Mouse (Mus musculus): ENCODE measurements around the gene Piezo1. TPM values are rescaled to one million over a fixed set of nuclear protein-coding genes. Genes with fewer than 3 reads are reported as not detected.
A peak's percentile ranks its signal among the peaks of the same experiment; 100 is the strongest.

The Piezo1 gene
- polyA plus RNA-seq (2014; fragmentation: Nextera tagmentation; extraction: Ambion mirVana), result 29.7 and 45.8 TPM in 2 replicates

- H3K4me2 ChIP-seq, result peak within 1 kb of the TSS; percentile 85
- H3K27ac ChIP-seq (ENCODE audit: low read depth, low read length), result peak within 1 kb of the TSS; percentile 89
- no peaks in the 10 kb centered on the region for H3K27me3 ChIP-seq (replicated peaks; ENCODE audit: control insufficient read depth, insufficient read depth, low read length)
- peak; percentile 96 for DNase-seq (ENCODE audit: low spot score)
- H3K9me3 ChIP-seq (ENCODE audit: control insufficient read depth, low read length), result no peaks in the 10 kb centered on the region
- no peaks in the 10 kb centered on the region for H3K36me3 ChIP-seq (ENCODE audit: control insufficient read depth, insufficient read depth, low read length)
- peak; percentile 81 for ATAC-seq (replicated peaks; ENCODE audit: low FRiP score)
- H3K4me1 ChIP-seq (replicated peaks; ENCODE audit: control insufficient read depth, insufficient read depth, low read length), result peaks cover 42% of the 10 kb centered on the region
- peak within 1 kb of the TSS; percentile 95 for H3K9ac ChIP-seq (ENCODE audit: low read depth, low read length)
- peak within 1 kb of the TSS; percentile 85 for H3K4me3 ChIP-seq (ENCODE audit: low read depth, low read length)
- whole genome bisulfite sequencing, result 10% methylated on average over 55 of the region's 56 CpGs
Observed at GRCm38 (mm10) chr8:122551265-122552051, at the start of gene Piezo1. TSS of gene Piezo1 (minus strand) at chr8:122551329.

- H3K27ac ChIP-seq (ENCODE audit: low read depth, low read length), result no peak overlapping the region
- H3K9me3 ChIP-seq (ENCODE audit: control insufficient read depth, low read length), result no peaks in the 10 kb centered on the region
- DNase-seq (ENCODE audit: low spot score), result no peak
- no peaks in the 10 kb centered on the region for H3K27me3 ChIP-seq (replicated peaks; ENCODE audit: control insufficient read depth, insufficient read depth, low read length)
- no peak overlapping the region for H3K4me2 ChIP-seq
- 92% methylated on average over 9 of the region's 9 CpGs for WGBS
- no peaks in the 10 kb centered on the region for H3K36me3 ChIP-seq (ENCODE audit: control insufficient read depth, insufficient read depth, low read length)
- no peaks in the 10 kb centered on the region for H3K4me1 ChIP-seq (replicated peaks; ENCODE audit: control insufficient read depth, insufficient read depth, low read length)
- H3K9ac ChIP-seq (ENCODE audit: low read depth, low read length), result no peak overlapping the region
- no peak for ATAC-seq (replicated peaks; ENCODE audit: low FRiP score)
- H3K4me3 ChIP-seq (ENCODE audit: low read depth, low read length), result no peak overlapping the region
Observed at GRCm38 (mm10) chr8:122600666-122601065, 49.5 kb upstream of the Piezo1 start.

- Histone ChIP-seq H3K4me1 (replicated peaks; ENCODE audit: control insufficient read depth, insufficient read depth, low read length) (peaks cover 15% of the 10 kb centered on the region), H3K9ac (ENCODE audit: low read depth, low read length) (no peak overlapping the region), H3K27ac (ENCODE audit: low read depth, low read length) (no peak overlapping the region), H3K4me3 (ENCODE audit: low read depth, low read length) (no peak overlapping the region), H3K27me3 (replicated peaks; ENCODE audit: control insufficient read depth, insufficient read depth, low read length) (no peaks in the 10 kb centered on the region), H3K36me3 (ENCODE audit: control insufficient read depth, insufficient read depth, low read length) (no peaks in the 10 kb centered on the region), H3K4me2 (no peak overlapping the region), H3K9me3 (ENCODE audit: control insufficient read depth, low read length) (no peaks in the 10 kb centered on the region)
- DNase-seq (ENCODE audit: low spot score) (no peak), ATAC-seq (replicated peaks; ENCODE audit: low FRiP score) (no peak)
- 50% methylated on average over 4 of the region's 4 CpGs for WGBS
Observed at GRCm38 (mm10) chr8:122596031-122596430, 44.9 kb upstream of the Piezo1 start.

DNA sequence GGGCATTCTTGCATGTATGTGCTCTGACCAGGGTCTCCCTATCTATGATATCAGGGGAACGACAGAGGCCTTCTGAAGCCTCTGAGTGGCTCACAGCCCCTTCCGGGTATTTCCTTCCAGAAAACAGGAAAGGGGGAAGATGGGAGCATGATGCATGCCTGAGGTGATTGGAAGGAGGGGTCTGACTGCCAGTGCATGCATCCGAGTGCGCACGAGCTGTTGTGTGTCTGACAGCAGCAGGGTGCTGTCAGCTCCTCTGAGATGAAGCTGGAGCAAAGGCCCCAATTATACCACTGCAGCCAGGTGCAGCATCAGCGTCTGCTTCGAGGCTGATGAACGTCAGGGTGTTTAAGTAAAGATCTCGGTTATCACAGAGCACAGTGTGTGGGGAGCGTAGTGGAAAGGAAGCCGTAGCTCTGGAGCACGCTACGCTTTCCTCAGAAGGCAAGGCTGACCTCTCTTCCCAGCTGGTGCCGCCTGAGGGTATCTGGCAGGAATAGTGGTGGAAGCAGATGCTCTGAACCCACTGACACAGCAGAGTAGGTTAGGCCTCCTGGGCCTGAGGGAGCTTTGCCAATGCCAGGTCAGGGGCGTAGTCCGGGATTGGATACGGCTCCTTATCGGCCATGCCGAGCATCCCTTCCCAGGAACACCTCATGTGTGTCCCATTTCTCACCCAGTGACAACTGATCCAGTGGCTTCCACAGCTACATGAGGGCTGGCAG, 42.8 kb upstream of the Piezo1 start:
- no peak overlapping the region for H3K4me3 ChIP-seq (ENCODE audit: low read depth, low read length)
- no peaks in the 10 kb centered on the region for H3K27me3 ChIP-seq (replicated peaks; ENCODE audit: control insufficient read depth, insufficient read depth, low read length)
- WGBS, result 70% methylated on average over 19 of the region's 19 CpGs
- peaks cover 15% of the 10 kb centered on the region for H3K4me1 ChIP-seq (replicated peaks; ENCODE audit: control insufficient read depth, insufficient read depth, low read length)
- no peak overlapping the region for H3K9ac ChIP-seq (ENCODE audit: low read depth, low read length)
- H3K36me3 ChIP-seq (ENCODE audit: control insufficient read depth, insufficient read depth, low read length), result no peaks in the 10 kb centered on the region
- H3K9me3 ChIP-seq (ENCODE audit: control insufficient read depth, low read length), result no peaks in the 10 kb centered on the region
- 0 out of 2 replicates have a peak overlapping the region, but pooled peaks have one; percentile 22 for H3K4me2 ChIP-seq
- H3K27ac ChIP-seq (ENCODE audit: low read depth, low read length), result peak overlapping the region; percentile 16; the same call in 1 of the 2 replicates
- ATAC-seq (replicated peaks; ENCODE audit: low FRiP score), result no peak
- DNase-seq (ENCODE audit: low spot score), result no peak

- H3K27ac ChIP-seq (ENCODE audit: low read depth, low read length), result peak overlapping the region; percentile 16; the same call in 1 of the 2 replicates
- 0 out of 2 replicates have a peak overlapping the region, but pooled peaks have one; percentile 22 for H3K4me2 ChIP-seq
- no peaks in the 10 kb centered on the region for H3K9me3 ChIP-seq (ENCODE audit: control insufficient read depth, low read length)
- H3K27me3 ChIP-seq (replicated peaks; ENCODE audit: control insufficient read depth, insufficient read depth, low read length), result no peaks in the 10 kb centered on the region
- H3K4me3 ChIP-seq (ENCODE audit: low read depth, low read length), result no peak overlapping the region
- DNase-seq (ENCODE audit: low spot score) (no peak), ATAC-seq (replicated peaks; ENCODE audit: low FRiP score) (peak; percentile 51; the same call in 1 of the 2 replicates)
- peaks cover 15% of the 10 kb centered on the region for H3K4me1 ChIP-seq (replicated peaks; ENCODE audit: control insufficient read depth, insufficient read depth, low read length)
- 43% methylated on average over 12 of the region's 12 CpGs for WGBS
- no peaks in the 10 kb centered on the region for H3K36me3 ChIP-seq (ENCODE audit: control insufficient read depth, insufficient read depth, low read length)
- H3K9ac ChIP-seq (ENCODE audit: low read depth, low read length), result no peak overlapping the region
Observed at GRCm38 (mm10) chr8:122593240-122593639, 42.1 kb upstream of the Piezo1 start.

DNA sequence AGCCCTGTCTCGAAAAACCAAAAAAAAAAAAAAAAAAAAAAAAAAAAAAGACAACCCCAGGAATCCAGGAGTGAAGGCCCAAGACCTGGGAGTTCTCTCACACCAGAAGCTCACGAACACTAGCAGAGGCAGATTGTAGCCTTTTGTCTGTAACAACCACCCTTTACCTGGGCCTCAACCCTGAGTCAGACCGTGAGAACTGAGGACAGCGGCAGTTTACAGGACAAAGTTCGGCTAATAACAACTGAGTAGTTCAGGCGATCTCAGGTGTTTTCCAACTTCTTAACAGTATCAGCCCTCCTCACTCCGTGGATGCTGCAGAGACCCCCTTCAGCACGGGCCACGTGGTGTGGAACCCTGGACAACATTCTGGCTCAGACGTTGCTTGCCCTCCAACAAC, 35.6 kb upstream of the Piezo1 start:
- WGBS, result 78% methylated on average over 10 of the region's 10 CpGs
- Histone ChIP-seq H3K36me3 (ENCODE audit: control insufficient read depth, insufficient read depth, low read length) (no peaks in the 10 kb centered on the region), H3K9me3 (ENCODE audit: control insufficient read depth, low read length) (no peaks in the 10 kb centered on the region), H3K9ac (ENCODE audit: low read depth, low read length) (no peak overlapping the region), H3K4me3 (ENCODE audit: low read depth, low read length) (no peak overlapping the region), H3K4me1 (replicated peaks; ENCODE audit: control insufficient read depth, insufficient read depth, low read length) (peaks cover 4% of the 10 kb centered on the region; the same call in 1 of the 2 replicates), H3K27ac (ENCODE audit: low read depth, low read length) (no peak overlapping the region), H3K27me3 (replicated peaks; ENCODE audit: control insufficient read depth, insufficient read depth, low read length) (no peaks in the 10 kb centered on the region), H3K4me2 (no peak overlapping the region)
- no peak for ATAC-seq (replicated peaks; ENCODE audit: low FRiP score)
- no peak for DNase-seq (ENCODE audit: low spot score)

- peaks cover 4% of the 10 kb centered on the region; the same call in 1 of the 2 replicates for H3K4me1 ChIP-seq (replicated peaks; ENCODE audit: control insufficient read depth, insufficient read depth, low read length)
- no peaks in the 10 kb centered on the region for H3K27me3 ChIP-seq (replicated peaks; ENCODE audit: control insufficient read depth, insufficient read depth, low read length)
- H3K4me3 ChIP-seq (ENCODE audit: low read depth, low read length), result no peak overlapping the region
- no peak overlapping the region; the same call in 1 of the 2 replicates for H3K27ac ChIP-seq (ENCODE audit: low read depth, low read length)
- DNase-seq (ENCODE audit: low spot score), result no peak
- WGBS, result 73% methylated on average over 7 of the region's 7 CpGs
- H3K9ac ChIP-seq (ENCODE audit: low read depth, low read length), result no peak overlapping the region
- no peaks in the 10 kb centered on the region for H3K36me3 ChIP-seq (ENCODE audit: control insufficient read depth, insufficient read depth, low read length)
- no peak overlapping the region for H3K4me2 ChIP-seq
- no peaks in the 10 kb centered on the region for H3K9me3 ChIP-seq (ENCODE audit: control insufficient read depth, low read length)
- ATAC-seq (replicated peaks; ENCODE audit: low FRiP score), result no peak
Observed at GRCm38 (mm10) chr8:122586171-122586570, 35.0 kb upstream of the Piezo1 start.

- Histone ChIP-seq H3K36me3 (ENCODE audit: control insufficient read depth, insufficient read depth, low read length) (no peaks in the 10 kb centered on the region), H3K9me3 (ENCODE audit: control insufficient read depth, low read length) (no peaks in the 10 kb centered on the region), H3K4me2 (0 out of 2 replicates have a peak overlapping the region, but pooled peaks have one; percentile 6), H3K27me3 (replicated peaks; ENCODE audit: control insufficient read depth, insufficient read depth, low read length) (no peaks in the 10 kb centered on the region), H3K9ac (ENCODE audit: low read depth, low read length) (no peak overlapping the region), H3K27ac (ENCODE audit: low read depth, low read length) (peak overlapping the region; percentile 8; the same call in 1 of the 2 replicates), H3K4me3 (ENCODE audit: low read depth, low read length) (no peak overlapping the region), H3K4me1 (replicated peaks; ENCODE audit: control insufficient read depth, insufficient read depth, low read length) (peaks cover 4% of the 10 kb centered on the region; the same call in 1 of the 2 replicates)
- no peak for ATAC-seq (replicated peaks; ENCODE audit: low FRiP score)
- 44% methylated on average over 14 of the region's 14 CpGs for WGBS
- DNase-seq (ENCODE audit: low spot score), result no peak
Observed at GRCm38 (mm10) chr8:122585411-122585891, 34.3 kb upstream of the Piezo1 start.

Data from liver, embryonic 11.5 days (tissue).